Mouse (Mus musculus) erythroblast, embryonic 14.5 days (primary cell): ENCODE data around the gene Wdfy3.

ENCODE experiments used
- GATA1 ChIP-seq: IDR thresholded peaks from 2 replicates; pipeline ENCODE4 v1.6.1; 2012; ENCODE audit warnings: low read length, inconsistent platforms, mixed read lengths
- TAL1 ChIP-seq: IDR thresholded peaks from 3 replicates; pipeline ENCODE4 v1.6.1; 2012; ENCODE audit warnings: low read length, inconsistent platforms, mixed read lengths

DNA sequence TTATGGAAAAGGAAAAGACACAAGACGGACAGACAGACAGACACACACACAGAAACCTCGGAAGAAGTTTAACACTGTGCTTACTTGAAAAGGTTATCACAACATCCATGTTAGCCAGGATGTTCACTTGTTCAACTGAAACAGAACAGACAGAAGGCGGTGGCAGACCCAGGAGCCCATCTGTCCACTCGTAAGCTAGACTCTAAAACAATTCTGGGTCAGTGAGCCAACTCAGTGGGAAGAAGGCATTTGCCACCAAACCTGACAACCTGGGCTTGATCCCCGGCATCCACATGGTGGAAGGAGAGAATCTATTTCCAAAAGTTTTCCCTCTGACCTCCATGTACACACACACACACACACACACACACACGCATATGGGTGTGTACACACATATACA lies 237.7 kb downstream of the Wdfy3 start:
- TF ChIP-seq TAL1 (no peak), GATA1 (no peak)
